Mouse (Mus musculus) cerebellum, adult 2 months (tissue): ENCODE measurements around the gene Itga11.

Experiments
- CTCF ChIP-seq: fragments of 200-500 bp; IDR thresholded peaks from 2 replicates; pipeline ENCODE4 v1.5.1; 2011; ENCODE audit warnings: low read depth, mild to moderate bottlenecking, control low read depth, low read length, moderate library complexity, borderline replicate concordance; ENCODE audit not compliant: insufficient read depth
- POLR2A ChIP-seq: fragments of 200-500 bp; IDR thresholded peaks from 2 replicates; pipeline ENCODE4 v1.6.1; 2011; ENCODE audit warnings: low read length, control low read depth, borderline replicate concordance; ENCODE audit not compliant: insufficient read depth

- TF ChIP-seq POLR2A (no peak), CTCF (no peak)
Observed at GRCm38 (mm10) chr9:62750381-62750780, 72.8 kb downstream of the Itga11 start.
